Mouse (Mus musculus) G1E-ER4 (cell line): ENCODE measurements around the gene Pcdh17. TPM values are rescaled to one million over a fixed set of nuclear protein-coding genes. Genes with fewer than 3 reads are reported as not detected.

ENCODE experiments used
- GATA1 ChIP-seq: IDR thresholded peaks from one replicate; pipeline ENCODE4 v1.8.0; 2012; ENCODE audit warnings: low read length, inconsistent platforms
- polyA plus RNA-seq: library from polyadenylated mRNA; stranded (reverse); fragments of >175 nt; gene quantifications from 2 replicates; pipeline ENCODE4 v1.2.3, GENCODE M21; 2012

The Pcdh17 gene
- polyA plus RNA-seq: not detected in 2 replicates

GRCm38 (mm10) chr14:84443288-84443686 is at the start of gene Pcdh17:
TSS of gene Pcdh17 (plus strand) at chr14:84443563.
- TF ChIP-seq GATA1: no peak

- no peak for TF ChIP-seq GATA1
Observed at GRCm38 (mm10) chr14:84397137-84397536, 46.2 kb upstream of the Pcdh17 start.

- no peak for TF ChIP-seq GATA1
Observed at GRCm38 (mm10) chr14:84424736-84425135, 18.6 kb upstream of the Pcdh17 start.

GRCm38 (mm10) chr14:84426616-84427015 is 16.7 kb upstream of the Pcdh17 start:
- no peak for TF ChIP-seq GATA1

- no peak for TF ChIP-seq GATA1
Observed at GRCm38 (mm10) chr14:84438066-84438770, 5.1 kb upstream of the Pcdh17 start.

- no peak for TF ChIP-seq GATA1
Observed at GRCm38 (mm10) chr14:84440903-84441302, 2.5 kb upstream of the Pcdh17 start.

- TF ChIP-seq GATA1: no peak
Observed at GRCm38 (mm10) chr14:84442528-84443287, 655 bp upstream of the Pcdh17 start.

GRCm38 (mm10) chr14:84443761-84444160 is 398 bp downstream of the Pcdh17 start:
- TF ChIP-seq GATA1: no peak

- no peak for TF ChIP-seq GATA1
Observed at GRCm38 (mm10) chr14:84444276-84444662, 906 bp downstream of the Pcdh17 start.

GRCm38 (mm10) chr14:84444663-84445502 is 1.5 kb downstream of the Pcdh17 start:
- no peak for TF ChIP-seq GATA1

- TF ChIP-seq GATA1: no peak
Observed at GRCm38 (mm10) chr14:84445503-84446410, 2.4 kb downstream of the Pcdh17 start.

GRCm38 (mm10) chr14:84446411-84446915 is 3.1 kb downstream of the Pcdh17 start:
- no peak for TF ChIP-seq GATA1

GRCm38 (mm10) chr14:84446941-84447641 is 3.7 kb downstream of the Pcdh17 start:
- TF ChIP-seq GATA1: no peak
